Mouse (Mus musculus) MEL-GATA-1-ER (cell line): Measurements from ENCODE around the gene Irs1.

Source experiments
- DNase-seq: peaks from one replicate; pipeline ENCODE4 v3.0.0-alpha.2; 2012; ENCODE audit warnings: low read depth; ENCODE audit errors: extremely low read depth

The Irs1 gene

DNA sequence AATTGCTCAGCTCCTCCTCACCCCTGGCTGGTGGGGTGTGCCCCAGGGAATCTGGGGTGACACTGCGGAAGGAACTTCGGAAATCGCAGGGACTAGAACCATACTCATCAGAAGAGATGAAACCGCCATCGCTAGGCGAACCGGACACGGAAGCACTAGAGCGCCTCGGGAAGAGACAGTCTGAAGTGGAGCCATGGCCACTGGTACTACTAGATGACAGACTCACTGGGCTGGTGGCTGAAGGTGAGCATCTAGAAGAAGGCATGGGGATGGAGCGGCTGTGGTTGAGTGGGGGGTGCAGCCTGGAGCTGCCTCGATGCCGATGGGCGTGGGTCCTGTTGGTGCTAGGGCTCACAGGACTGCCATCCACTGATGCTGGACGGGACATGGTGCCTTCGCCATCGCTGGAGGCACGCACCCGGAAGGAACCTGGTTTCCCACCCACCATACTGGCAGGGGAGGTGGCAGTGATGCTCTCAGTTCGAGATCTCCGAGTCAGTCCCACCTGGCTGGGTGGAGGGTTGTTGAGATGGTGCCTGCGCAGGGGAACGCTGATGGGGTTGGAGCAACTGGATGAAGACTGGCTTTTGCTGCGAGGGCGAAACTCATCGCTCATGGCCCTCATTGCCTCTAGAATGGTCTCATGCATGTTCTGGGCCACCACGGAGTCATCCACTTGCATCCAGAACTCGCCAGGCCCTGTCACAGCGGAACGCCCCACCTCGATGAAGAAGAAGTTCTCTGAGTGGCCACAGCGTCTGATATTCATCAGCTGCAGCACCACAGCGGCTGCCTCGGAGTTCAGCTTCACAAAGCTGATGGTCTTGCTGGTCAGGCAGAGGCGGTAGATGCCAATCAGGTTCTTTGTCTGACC is 1.9 kb downstream of the Irs1 start:
- no peak for DNase-seq

GRCm38 (mm10) chr1:82288421-82288990 is 2.7 kb downstream of the Irs1 start:
- DNase-seq: no peak

GRCm38 (mm10) chr1:82287776-82288325 is 3.4 kb downstream of the Irs1 start:
- DNase-seq: no peak

- DNase-seq: no peak
Observed at GRCm38 (mm10) chr1:82287052-82287775, 4.0 kb downstream of the Irs1 start.

DNA sequence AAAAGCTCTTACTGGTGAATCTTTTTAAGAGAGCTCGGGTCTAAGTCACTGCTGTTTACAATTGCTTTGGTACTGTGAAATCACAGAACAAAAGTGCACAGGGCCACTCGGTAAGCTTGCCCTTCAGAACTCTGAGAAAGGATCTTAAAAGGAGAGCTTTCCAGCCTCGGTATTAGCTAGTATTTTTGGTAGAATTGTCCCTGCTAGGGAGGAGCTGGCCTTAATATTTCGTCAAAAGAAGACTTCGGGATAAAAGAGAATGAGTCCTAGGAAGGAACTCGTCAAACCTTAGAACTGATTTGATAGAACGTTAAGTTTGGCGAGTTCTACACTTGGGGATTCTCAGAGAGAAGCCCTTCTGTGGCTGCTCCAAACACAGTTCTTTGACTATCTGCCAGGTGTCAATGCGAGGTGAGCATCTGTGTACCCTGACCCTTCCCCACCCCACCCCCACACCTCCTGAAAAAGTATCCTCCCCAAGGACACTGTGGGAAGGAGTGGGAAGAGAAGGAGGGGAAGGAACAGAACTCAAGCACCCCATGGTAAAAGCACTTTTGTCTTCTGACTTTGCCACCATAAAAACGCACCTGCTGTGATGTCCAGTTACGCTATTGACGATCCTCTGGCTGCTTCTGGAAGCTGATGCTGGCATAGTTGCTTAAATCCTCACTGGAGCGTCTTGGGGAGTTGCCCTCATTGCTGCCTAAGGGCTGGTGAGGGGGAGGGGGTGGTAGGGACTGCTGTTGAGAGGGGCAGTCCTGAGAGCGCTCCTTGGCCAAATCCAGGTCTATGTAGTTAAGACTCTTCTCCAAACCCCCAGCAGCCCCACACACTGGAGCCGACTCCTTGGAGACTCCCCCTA is 4.8 kb downstream of the Irs1 start:
- no peak for DNase-seq

DNA sequence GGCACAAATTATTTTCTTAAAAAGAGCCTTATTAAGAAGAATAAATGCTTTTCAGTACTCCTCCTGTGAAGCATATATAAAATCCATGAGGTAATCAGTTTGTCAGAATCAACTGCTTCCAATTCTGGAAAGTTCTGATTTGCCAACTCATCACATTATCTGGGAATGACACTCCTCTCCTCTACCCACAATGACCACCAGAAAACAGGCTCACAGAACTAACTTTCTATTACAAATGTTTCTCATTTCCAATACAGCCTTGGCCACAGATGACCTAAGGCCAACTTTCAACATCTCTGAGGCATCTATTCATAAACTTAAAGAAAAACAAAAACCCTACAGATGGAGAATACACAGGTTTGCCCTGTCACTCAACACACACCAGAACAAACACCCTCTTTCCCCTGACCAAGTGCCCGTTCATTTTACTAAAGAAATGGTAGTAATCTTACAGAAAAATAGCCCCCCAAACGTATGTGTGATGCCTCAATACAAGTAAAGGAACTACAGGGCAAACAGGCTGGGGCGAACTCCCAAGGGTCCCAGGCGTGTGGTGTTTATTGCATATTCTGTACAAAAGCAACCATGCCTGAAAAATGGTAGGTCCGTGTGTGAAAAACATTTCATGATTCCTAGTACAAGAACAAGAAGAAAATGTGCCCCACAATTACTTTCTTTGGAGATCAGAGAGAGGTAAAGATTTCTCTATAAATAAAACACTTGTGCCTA is 5.6 kb downstream of the Irs1 start:
- no peak for DNase-seq

DNA sequence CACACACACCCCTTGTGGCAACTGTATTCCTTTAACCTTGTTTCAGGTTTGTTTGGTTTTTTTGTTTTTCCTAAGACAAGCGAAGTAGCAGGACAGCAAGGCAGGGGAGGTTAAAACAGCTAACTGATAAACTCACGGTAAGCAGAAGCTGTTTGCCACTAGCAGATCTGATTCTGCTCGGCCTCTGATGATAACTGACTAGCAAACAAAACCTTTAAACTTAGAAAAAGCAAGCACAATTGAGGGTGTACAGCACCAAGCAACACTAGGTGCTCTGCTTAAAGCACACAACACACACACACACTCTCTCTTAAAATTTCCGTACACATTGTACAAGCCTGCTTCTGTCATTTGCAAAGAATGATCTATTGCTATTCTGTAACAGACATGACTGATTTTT is 6.8 kb downstream of the Irs1 start:
- no peak for DNase-seq

DNA sequence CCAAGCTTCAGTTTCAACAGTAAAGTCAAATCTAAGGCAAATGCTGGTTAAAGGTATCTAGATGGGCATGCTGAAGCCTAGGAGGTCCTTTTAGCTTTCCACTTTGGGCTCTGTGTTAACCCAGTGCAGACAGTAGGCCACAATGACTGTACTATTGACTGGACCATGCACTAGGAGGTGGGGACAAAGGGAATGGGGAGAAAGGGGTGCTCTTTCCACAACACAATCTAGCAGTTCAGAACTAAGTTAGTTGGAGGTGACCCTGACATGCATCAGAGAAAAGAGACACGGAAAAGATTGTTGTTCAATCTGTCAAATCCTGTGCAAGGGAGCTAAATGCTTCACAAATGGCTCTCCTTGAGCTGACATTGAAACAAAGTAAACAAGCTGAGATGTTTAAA is 7.3 kb downstream of the Irs1 start:
- DNase-seq: no peak

GRCm38 (mm10) chr1:82282992-82283611 is 8.1 kb downstream of the Irs1 start:
- no peak for DNase-seq

GRCm38 (mm10) chr1:82281823-82282222 is 9.4 kb downstream of the Irs1 start:
- DNase-seq: no peak

DNA sequence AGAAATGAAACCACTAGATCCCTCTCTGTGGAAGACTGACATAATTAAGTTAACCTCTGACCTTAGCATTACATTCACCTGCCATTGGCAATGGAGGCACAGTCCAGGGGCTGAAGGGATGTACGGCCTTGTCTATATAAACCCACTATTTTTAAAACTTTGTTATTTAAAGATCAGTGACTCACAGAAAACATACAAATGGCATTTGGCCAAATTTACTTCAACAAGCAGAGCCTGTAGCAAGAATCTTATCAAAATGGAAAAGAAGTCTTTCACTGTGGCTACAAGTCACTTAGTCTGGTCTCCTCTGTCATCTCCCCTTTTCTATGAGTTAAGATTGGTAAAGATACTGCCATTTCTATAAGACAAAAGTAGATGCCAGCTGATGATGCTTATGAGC is 11.4 kb downstream of the Irs1 start:
- no peak for DNase-seq

GRCm38 (mm10) chr1:82274361-82274760 is 16.9 kb downstream of the Irs1 start:
- no peak for DNase-seq

GRCm38 (mm10) chr1:82273529-82273928 is 17.7 kb downstream of the Irs1 start:
- no peak for DNase-seq

DNA sequence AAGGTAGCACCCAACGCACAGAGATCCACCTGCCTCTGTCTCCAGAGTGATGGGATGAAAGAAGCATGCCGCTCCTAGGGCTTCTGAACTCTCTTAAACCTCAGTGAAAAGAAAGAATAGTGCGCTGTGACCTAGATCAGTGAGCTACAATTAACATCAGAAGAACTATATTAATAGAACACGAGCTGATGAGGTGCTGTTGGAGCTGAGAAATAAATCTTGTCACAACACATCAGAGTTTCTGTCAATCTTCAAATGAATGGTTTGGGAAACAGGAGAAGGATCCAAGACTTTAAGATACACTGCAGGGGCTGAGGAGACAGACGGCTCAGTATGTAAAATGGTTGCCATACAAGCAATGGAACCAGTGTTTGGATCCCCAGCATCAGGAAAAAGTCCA is 19.0 kb downstream of the Irs1 start:
- no peak for DNase-seq

- DNase-seq: no peak
Observed at GRCm38 (mm10) chr1:82267547-82267946, 23.7 kb downstream of the Irs1 start.

GRCm38 (mm10) chr1:82262331-82262730 is 28.9 kb downstream of the Irs1 start:
- no peak for DNase-seq

DNA sequence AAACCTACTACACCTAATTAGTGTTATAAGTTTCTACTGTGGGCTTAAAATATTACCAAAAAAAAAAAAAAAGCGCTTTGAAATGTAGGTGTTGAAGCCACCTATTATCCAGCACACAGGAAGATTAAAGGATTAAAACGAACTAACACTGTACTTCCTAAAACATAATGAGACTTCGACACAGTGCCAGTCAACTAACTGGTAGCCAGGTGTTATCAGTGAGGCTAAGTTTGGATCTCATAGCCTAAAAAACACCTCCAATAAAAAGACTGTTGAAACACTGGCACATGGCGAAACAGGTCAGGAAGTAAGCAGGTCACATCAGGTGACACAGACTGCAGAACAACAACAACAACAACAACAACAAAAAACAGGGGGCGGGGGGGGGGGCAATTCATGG is 29.6 kb downstream of the Irs1 start:
- DNase-seq: no peak

DNA sequence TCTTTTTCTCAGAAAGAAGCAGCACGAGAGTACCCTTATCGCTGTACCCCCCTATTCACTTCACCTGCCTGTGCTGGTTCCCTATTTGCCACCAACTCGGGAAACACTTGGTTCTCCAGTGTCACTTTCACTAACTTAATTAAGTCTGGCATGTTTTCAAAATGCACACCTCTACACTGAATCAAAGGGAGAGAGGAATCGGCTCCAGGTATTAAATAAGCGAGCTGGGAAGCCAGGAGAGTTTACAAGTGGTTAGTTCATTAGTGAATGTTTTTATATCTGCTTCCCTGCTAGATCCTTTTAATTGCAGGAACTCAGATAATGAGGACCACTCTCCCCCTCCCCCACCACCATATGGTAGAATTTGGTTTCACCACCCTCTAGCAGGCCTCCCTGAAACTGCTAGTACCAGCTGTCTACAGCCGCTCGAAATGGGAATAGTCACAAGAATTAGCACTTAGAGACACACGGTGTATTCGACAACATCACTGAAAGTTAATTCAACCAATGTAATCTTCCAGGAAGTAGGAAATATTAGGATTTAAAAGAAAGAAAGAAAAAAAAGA is 30.1 kb downstream of the Irs1 start:
- DNase-seq: no peak

DNA sequence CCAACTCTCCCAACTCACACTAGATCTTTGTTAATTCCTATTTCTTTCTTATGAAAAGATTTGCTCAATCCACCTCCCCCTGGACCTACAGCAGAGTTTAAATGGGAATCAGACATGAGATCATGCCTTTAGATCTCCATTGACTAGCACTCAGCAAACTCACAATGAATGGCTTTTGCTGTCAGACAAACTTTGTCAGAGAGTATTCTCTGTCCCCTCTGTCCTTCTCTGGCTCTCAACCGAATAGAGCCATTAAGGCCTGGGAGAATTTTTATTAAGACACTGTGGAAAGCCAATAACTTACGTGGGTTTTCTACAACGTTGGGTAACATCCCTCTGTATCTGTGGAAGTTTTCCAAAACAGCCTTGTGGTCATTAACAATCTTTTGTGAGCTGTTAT is 31.2 kb downstream of the Irs1 start:
- no peak for DNase-seq

DNA sequence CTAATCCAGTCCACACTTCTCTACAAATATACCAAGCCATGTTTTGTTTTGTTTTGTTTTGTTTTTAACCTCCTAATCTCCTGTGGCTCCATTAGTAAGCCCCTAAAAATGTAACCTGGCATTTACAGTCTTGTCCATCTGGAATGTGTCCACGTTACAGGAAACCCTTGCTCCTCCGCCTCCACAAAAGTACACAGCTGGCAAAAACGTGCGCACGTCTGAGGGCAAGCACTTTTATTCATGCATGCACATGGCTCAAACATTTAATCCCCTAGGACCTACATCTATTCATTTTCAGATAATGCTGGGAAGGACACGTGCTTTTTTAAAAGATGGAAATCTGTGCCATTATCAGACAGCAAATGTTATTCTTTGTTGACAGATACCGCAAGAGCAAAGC is 32.9 kb downstream of the Irs1 start:
- DNase-seq: no peak
